Mouse (Mus musculus) cerebral cortex, adult 2 months (tissue): ENCODE measurements around the gene Rasd1.

Experiments
- WGBS: fragments of 180-500 bp; shearing (Covaris S2); methylation state at CpG from one replicate; pipeline ENCODE4 v1.1.7; 2018; 5-methylcytosine and 5-hydroxymethylcytosine counted together

Gene Rasd1

DNA sequence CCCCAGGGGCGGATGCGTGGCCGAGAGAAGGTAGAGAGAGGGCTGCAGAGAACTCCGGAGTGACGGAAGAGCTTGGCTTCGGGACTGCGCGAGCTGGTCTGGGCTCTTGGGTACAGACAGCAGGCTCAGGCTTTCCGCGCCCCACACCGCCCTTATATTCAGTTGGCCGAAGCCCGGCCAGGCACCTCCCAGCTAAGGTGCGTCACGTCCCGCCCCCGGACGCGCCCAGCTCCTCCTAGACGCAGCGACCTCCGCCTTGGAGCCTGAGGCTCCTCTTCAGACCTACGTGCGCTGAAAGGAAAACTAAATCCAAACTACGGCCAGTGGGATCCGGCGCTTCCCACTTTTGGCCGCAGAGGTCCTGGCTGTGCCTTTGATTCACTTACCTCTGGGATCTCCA lies at the start of gene Rasd1:
TSS of gene Rasd1 (minus strand) at position 127 of the 400 bp plus-strand sequence.
- 1% methylated on average over 28 of the region's 28 CpGs for WGBS

DNA sequence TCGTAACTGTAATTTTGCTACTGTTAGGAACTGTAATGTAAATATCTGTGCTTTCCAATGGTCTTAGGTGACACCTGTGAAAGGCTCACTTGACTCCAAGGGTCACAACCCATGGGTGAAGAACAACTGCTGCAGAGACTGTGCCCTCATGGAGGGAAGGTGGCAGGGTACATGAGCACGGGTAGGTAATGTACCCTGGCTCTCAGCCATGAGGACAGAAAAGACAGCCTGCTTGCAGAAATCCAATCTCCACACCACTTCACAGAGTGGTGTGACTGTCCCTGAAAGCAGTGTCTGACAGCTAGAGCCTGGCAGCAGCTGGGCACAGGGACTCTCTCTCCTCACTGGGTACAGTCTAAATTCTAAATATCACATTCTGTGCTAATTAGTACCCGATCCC lies 46.8 kb upstream of the Rasd1 start:
- 65% methylated on average over 3 of the region's 3 CpGs for WGBS

DNA sequence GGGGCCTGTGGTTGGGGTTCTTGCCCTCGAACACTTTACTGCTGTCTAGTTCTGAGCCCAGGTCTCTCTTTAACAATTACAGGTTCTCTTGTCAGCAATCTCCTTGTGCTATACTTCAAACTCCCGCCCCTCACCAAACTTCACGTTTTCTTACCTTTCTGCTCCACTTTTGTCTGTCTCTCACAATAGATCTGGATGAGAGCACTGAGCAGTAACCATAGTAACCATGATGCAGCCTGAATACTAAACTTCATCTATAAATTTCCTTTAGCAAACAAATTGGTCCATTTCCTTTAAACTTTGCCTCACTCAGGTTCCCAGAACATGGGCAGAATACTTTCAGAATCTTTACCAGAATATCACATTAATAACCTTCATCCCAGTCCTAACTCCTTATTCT lies 44.7 kb upstream of the Rasd1 start:
- 55% methylated on average over 3 of the region's 3 CpGs for WGBS

DNA sequence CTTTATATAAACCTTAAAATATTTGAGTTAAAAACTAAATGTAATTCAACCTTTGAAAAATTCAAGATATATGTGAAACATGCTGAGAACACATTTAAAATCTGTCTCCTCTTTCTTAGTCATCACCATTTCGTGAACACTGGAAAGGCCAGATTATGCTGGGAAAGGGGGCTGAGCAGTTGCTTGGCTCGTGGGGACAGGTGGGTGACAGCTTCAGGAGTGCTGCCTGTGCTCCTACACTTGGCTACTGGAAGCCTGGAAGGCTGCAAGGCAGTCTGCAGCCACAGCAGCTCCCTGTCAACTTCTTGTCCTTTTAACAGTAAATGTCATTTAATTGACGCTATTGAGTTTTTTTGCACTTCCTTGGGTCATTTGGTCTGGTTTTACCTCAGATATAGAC lies 41.1 kb upstream of the Rasd1 start:
- 58% methylated on average over 3 of the region's 3 CpGs for WGBS

DNA sequence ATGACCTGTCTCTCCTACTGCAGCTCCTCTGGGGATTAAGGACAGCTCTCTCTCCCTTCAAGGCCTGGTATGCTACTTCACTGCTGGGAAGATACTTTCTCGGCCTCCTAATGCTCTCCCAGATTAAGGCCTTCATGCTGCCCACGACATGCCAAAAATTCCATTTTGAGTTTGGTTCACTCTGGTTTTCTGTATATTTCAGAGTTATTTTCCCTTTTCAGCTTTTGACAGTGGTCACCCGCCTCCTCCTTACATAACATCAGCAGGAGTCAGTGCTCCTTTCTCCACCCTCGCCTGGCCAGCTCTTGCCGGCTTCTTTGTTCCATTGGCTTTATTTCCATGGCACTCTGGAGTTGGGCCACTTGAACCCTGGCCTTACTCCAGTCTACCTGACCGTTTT lies 40.0 kb upstream of the Rasd1 start:
- WGBS: 52% methylated on average over 6 of the region's 6 CpGs

DNA sequence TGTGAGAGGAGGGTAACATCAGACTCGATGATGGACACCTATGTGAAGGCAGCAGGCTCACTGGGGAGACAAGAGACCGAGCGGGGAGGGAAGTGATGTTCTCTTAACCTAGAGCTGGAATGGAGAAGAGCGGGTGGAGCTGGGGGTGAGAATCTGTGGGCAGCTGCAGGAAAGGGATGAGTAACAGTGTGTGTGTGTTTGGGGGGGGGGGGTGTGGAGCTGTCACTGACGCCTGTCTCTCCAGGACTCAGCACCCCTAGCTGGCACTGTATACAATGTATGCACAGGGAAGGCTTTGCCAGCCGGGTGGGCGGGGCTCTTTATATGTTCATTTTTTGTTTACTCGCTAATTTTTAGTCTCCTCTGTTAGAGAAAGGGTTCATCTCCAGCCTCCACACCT lies 39.1 kb upstream of the Rasd1 start:
- WGBS: 60% methylated on average over 8 of the region's 8 CpGs

DNA sequence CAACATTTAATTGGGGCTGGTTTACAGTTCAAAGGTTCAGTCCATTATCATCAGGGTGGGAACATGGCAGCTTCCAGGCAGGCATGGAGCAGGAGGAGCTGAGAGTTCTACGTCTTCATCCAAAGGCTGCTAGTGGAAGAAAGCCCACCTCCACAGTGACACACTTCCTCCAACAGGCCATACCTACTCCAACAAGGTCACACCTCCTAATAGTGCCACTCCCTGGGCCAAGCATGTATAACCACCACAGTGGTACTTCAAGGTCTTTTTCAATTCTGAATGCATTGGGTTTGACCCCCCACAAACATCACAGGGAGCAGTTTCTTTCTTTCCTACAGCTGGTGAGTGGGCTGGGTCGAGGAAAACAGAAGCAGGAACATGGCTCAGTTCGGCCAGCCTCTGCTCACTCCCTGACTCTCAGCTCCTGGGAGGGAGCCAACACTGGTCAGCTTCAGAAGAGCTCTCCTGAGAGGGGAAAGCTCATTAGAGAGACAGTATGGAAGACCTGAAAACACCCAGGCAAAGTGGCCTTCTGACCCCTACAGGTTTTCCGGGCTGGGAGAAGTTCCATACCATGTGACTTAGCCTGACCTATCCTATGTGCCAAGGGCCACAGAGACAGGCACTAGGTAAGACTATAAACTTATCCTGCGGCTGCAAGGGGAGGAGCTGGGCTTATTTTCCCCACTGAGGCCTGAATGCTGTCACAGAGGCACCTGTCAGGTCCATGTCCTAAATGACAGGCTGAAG lies 36.7 kb upstream of the Rasd1 start:
- WGBS: 79% methylated on average over 5 of the region's 5 CpGs

DNA sequence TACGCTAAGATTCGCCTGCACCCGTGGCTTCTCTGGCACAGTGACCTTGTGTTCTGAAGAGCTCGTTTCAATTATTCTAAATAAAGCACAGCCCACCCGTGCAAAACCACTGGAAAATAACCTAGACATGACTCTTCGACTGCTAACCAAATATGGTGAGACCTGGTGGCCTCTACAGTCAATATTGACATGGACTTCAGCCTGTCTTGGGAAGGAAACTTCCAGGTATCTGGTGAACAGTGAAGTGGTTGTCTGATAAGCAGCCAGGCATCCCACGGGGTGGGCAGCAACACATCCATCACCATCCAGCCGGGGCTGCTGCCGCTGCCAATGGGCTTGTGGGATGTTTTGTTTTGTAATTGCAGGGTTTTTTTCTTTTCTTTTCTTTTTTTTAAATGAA lies 29.6 kb upstream of the Rasd1 start:
- WGBS: 84% methylated on average over 9 of the region's 9 CpGs

DNA sequence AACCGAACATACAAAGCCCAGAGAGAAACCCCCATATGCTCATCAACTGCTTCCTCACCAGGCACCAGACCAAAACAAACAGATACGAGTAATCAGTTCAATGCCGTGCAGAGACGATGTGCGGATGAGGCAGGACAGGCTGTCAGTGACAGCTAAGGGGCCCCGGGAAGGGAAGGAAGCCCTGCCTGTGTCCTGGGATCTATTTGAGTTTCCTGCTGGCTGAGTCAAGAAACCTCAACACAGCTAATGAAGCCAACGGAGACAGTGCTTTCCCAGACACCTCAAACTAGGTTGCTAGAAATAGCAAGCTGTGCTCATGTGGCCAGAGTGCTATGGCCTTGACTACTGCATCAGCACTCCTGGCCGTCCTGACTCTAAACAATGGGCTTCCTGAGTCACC lies 26.6 kb upstream of the Rasd1 start:
- WGBS: 80% methylated on average over 8 of the region's 8 CpGs

DNA sequence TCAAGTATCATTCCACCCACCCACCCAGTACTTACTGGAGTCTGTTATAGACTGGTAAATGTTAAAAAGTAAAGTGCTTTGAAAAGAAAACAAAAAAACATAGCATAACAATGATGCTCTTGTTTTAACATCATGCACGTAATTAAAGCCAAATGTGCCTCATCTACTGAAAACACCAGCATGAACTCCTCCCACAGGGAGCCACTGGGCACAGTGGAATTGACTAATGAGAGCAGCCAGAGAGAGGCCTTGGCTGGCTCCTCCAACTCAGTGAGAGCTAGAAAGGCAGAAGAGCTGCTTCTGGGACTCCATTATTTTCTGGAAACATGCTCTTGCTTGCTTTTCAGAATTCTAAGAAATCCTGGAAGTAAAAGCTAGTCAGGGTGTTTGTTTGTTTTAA lies 24.7 kb upstream of the Rasd1 start:
- WGBS: 66% methylated on average over 1 of the region's 1 CpGs

DNA sequence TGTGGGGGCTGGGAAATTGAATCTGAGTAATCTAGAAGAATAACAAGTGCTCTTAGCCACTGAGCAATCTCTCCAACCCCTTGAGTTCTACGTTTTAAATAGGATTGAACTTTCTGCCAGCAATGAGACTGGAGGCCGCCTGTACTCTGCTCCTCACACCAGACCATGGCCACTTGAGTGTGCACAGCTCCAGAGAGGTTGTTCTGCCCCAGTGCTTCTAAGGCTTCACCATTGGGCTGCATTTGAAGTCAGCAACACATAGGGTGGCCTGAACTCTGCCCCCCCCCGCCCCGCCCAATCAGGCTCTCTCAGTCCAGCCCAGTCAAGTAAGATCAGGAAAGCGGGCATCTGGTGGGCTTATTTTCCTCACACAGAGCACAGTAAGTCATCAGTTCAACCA lies 13.1 kb upstream of the Rasd1 start:
- 86% methylated on average over 5 of the region's 5 CpGs for WGBS

DNA sequence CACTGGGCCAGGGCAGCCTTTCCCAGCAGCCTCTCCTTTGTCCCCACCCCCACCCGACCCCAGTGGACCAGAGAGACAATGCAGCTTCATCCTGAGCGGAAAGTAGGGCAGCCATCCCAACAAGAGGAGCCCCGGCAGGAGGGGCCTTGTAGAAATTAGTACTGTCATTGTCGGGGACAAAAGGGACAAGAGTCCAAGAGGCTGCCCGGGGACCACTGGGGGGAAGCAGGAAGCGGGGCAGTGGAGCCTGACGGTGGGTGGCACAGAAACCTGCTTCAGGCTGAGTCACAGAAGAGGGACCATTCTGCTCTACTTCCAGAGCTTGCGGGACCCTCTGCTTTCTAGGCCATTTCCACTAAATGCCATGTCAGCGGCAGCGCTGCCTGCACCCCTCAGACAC lies 10.5 kb upstream of the Rasd1 start:
- WGBS: 60% methylated on average over 10 of the region's 10 CpGs

DNA sequence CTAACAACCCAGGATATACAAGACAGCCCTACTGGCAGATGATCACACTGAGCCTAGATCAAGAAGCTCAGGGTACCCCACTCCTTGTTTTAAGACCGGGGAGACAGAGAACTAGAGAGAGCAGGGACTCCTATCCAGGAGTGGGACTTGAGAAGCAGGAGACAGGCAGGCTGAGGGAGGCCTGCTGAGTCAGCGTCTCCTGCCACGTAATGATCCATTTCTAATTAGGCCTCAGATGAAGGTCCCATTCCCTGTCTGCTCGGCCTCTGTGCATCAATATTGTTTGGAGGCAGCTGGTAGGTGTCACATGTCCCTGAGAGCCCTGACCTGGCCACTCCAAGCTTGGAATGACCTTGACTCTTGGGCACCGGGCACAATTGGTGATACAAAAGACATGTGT lies 8.6 kb upstream of the Rasd1 start:
- WGBS: 89% methylated on average over 5 of the region's 5 CpGs

DNA sequence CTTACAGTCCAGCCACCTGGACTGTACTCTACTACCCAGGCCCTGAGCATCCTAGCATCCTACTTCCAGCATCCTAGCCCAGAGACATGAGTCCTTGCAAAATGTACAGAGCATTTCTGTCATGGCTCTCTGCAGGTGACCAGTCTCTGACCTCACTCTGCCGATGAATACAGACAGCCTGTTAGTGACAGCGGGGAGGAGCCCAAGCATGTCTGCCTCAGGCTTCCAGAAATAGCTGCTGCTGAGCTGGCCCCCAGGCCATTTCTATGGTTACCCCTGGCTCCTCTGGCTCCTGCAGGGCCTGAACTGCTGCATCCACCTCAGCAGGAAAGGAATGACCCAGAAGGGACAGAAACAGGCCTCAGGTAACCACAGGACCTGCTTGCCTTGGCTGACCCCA lies 6.9 kb upstream of the Rasd1 start:
- WGBS: 75% methylated on average over 2 of the region's 2 CpGs

DNA sequence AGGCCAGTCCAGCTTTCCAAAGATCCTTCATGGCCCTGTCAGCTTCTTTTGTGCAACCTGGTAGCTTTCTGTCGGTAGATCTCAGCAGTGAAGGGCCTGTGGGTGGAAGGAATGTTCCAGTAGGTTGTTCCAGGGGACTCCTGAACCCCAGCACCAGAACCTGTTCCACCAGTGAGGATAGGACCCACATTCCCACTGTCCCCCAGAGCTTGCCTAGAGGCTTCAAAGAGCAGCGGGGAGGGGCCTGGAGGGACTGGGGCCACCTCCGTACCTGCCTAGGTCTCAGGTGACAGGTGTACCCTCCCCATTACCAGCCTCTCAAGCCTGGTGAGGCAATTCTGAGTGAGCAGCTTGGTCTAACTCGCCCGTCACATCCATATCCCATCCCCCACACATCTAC lies 6.0 kb upstream of the Rasd1 start:
- 82% methylated on average over 5 of the region's 5 CpGs for WGBS

DNA sequence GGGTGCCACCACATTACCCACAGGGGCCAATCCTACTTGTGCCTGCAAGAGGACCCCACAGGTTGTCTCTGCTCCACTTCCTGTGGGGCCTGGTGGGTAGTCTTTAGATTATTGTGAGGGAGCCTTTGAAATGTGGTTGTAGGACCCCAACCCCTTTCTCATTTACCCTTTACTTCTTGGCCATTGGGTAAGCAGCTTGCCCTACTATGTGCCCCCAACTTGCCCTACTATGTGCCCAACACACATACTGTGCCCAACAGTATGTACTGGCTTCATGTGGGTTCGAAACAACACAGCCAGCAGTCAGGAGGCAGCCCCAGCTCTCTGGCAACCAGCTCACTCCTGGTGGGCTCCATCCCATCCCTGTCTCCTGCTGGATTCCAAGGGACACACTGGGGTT lies 3.0 kb upstream of the Rasd1 start:
- WGBS: 83% methylated on average over 1 of the region's 1 CpGs

DNA sequence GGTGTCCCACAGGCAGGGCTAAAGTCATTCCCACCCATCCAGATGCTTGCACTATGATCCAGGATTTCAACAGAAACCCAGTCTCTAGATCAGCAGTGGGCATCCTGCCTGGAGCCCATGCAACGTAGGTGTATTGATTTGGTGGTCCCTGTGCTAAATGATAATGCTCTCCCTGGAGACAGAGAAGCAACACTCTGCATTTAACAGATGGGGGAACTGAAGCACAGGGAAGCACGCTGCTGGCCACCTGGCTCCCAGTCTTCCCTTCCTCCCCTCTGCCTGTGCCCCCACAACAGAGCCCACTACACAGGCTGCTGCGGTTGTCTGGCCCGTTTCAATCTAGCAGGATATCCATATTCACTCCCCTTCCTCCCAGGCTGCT lies 1.3 kb upstream of the Rasd1 start:
- 59% methylated on average over 4 of the region's 4 CpGs for WGBS

DNA sequence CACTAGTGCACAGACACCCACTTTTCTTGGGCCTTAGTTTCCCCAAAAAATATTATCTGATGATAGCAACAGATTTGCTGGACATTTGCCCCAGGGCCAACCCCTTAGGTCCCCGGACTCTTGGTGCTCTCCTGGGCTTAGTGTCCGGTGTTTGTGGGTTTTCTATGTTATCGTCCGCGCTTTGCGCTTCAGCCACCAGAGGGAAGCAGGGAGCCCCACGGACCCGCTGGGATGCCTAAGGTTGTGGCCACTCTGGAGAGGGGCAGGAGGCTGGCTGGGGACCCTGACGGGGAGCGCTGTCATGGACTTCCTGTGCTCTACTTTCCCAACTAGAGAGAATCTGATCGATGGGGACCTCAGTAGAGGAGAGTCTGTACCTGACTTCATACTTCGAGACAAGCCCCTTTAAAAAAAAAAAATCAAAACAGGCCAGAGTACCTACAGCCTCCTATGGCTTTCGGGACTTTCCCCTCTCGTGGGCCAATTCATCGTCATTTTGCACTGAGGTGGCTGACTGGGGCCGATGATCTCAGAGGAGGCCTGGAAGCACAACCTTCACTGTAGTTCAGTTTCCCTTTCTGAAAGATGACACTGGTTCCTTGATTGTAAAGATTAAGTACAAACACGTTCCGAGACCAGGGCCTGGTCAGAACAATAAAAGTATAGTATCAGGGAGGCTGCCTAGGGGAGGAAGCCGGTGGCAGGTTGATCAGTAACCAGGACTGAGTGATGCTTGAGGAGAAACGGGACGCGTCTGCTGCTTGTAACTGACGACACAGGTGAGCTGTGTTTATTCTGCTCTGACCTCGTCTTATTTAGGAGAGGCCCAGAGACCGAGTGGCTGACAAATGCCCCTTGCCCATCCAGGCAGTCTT lies 720 bp upstream of the Rasd1 start:
- 38% methylated on average over 25 of the region's 25 CpGs for WGBS

DNA sequence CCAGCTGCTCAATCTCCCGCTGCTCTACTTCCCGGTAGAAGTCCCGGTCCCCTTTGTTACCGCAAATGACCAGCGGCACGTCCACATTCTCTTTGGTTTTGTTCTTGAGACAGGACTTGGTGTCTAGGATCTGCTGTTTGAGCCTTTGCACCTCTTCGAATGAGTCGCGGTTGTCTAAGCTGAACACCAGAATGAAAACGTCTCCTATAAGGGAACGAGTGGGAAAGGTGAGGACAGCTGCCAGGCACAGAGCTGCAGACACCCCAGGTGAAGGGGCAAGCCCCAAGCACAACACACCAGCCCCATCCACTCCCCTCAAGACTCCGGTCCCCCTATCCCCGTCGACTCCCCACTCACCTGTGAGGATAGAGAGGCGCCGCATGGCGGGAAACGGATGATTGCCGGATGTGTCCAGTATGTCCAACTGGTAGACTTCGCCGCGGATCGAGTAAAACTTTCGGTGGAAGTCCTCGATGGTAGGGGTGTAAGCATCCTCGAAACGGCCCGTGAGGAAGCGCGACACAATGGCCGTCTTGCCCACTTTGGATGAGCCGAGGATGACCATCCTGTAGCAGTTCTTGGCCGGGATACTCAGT lies 483 bp downstream of the Rasd1 start:
- WGBS: 2% methylated on average over 33 of the region's 33 CpGs

DNA sequence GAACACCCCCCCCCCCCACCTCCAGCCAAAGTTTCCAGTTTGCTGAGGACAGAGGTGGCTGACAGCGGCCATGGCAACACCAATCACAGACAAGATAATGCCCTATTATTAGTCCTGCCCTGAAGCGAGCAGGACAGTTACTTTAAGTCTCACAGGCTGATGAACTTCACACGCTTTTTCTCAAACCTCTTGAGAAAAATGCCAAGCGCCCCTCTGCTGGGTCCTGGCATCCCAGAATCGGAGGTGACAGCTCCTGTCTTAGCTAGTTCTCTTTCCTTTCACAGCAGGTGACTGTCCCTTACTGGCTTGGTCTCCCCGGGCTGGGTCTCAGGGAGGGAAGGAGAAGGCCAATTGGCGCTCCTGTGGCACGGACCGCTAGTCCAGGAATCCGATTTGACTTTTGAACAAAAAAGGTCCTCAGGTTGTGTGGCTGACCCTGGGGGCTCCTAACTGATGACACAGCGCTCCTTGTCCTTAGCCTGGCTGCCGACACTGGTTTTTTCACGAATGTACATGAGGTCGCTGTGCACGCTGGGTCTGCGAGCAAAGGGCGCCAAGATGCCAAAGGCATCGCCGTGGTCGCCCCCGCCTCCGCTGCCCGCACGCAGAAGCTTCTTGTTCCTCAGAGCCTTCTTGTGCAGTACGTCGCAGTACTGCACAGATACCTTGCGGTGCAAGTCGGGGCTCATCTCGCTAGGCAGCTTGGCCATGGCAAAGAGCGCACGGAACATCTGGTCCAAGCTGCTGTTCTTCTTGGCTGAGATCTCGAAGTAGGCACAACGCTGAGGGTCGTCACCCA lies 1.2 kb downstream of the Rasd1 start:
- 17% methylated on average over 34 of the region's 34 CpGs for WGBS

DNA sequence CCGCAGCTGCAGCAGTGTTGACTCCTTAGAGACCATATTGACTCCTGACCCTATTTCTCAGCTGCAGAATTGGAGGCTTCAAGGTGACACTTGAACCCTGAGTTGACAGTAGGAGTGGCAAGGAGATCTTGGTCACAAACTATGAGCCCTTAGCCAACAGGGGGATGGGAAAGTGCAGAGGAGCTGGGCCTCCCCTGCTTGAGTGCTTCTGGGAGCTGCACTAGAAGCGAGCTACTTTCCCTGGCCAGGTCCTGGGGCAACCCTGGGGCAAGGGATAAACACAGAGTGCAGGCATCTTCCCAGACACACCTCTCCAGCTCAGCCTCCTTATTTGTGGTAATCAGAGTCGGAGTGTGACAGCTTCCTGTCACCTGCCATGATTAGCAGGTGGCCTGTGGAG lies 2.2 kb downstream of the Rasd1 start:
- WGBS: 86% methylated on average over 3 of the region's 3 CpGs

DNA sequence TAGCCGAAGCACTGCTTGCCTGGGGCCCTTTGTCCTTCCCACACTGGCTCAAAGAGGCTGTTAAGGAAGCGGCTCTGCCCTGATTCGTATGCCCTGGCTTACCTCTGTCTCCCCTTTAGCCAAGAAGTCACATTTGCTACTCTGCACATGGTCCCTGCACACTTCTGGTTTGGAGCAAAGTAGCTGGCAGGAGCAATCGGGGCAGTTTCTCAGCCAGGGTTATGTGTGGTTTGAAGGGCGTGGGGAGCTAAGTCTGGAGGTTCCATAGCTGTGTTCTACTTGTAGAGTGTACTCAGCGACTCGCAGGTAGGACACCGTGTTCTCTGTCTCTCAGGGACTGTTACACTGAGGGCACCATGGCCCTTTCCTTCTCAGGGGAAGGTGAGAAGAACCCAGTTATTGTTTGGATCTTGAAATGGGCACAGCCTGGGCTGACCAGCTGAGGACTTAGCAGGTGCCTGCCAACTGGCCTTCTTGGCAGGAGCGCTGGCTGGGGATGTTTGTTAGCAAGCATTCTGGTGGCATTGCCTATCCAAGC lies 3.3 kb downstream of the Rasd1 start:
- 79% methylated on average over 9 of the region's 9 CpGs for WGBS
